Mouse (Mus musculus): ENCODE measurements around the gene Mcm10.

Mcm10 gene

DNA sequence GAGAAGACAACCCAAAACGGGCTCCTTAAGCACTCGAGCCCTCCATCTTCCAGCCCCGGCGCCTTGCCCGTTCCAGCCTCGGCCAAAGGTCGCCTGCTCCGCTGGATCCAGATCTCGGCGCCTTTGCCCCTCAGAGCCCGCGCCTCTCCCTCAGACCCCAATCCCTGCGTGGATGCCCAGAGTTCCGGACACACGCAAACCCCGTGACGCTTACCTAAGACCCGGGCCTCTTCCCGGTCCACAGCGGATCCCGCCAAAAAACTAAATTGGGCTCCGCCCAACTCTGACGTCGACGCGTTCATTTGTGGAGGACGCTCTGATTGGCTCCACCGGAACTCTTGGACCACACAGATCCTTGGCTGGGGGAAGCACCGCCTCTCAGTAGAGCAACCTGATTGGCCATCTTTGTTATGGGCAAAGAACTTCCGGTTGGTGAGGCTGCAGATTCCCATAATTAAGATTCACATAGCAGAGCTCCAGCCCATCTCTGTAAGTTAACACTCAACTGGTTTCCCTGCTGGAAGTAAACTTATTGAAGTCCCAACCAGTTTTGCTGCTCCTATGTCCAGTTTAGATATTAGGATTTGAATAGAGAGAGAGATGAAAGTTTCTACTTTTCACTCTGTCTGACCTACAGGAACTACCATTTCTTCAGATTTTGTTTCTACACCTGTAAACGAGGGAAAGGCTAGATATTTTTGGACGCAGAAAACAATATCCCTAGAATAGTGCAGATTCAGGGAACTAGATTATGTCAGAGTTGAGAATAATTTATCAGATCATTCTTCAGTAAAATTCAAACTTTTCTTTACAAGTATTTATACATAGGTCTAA is at the start of gene Mcm10:
Mcm10 (minus strand) TSS at position 301 of the 834 bp plus-strand sequence.
- DNase-seq (ENCODE audit: low read depth in 1 of 2, low spot score in 2 of 2) = peak; percentile 79

DNA sequence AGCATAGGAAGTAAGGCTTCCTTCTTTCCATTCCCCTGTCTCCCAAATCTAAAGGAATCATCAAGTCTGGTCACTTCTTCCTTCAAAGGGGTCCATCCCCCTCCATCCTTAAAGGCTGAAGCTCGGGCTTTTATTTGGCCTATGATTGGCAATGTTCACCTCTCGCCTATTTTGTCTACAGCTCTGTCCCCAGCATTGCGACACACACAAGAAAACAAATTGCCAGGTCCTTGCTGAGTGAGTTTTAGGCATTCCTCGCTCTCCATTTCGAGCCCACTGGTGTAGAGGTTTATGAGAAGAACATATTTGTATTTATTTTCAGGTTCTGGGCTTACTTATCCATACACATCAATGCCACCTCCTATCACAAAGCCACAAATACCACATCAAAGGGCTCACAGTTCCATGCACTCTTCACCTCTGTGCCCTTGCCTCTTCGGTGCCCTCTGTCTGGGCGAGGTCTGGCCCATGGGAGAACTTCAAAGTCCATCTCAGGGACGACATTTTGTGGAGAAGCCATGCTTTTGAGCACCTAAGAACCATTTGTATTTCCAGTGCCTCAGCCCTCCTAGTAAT is 48.6 kb upstream of the Mcm10 start:
- DNase-seq (ENCODE audit: low read depth in 1 of 2, low spot score in 2 of 2) = no peak

- no peak for DNase-seq (ENCODE audit: low read depth in 1 of 2, low spot score in 2 of 2)
Measured at GRCm38 (mm10) chr2:5059997-5060396, 47.4 kb upstream of the Mcm10 start.

DNA sequence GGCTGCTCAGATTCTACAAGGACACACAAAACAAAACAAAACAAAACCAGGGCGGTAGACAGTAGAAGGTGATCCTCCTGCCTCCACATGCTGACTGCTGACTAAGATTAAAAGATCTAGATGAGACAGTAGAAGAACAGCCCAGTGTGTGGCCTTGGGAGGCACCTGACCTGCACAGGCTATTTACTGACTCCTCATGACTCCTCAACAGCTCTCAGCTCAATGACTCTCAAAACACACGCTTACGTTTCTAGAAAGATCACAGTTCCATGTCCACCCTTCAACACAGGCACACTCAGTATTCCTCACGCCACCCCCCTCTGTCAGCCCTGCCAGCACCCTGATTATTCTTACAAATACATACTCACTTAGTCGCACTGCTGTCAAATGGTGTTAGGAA is 45.8 kb upstream of the Mcm10 start:
- DNase-seq (ENCODE audit: low read depth in 1 of 2, low spot score in 2 of 2) = no peak

DNA sequence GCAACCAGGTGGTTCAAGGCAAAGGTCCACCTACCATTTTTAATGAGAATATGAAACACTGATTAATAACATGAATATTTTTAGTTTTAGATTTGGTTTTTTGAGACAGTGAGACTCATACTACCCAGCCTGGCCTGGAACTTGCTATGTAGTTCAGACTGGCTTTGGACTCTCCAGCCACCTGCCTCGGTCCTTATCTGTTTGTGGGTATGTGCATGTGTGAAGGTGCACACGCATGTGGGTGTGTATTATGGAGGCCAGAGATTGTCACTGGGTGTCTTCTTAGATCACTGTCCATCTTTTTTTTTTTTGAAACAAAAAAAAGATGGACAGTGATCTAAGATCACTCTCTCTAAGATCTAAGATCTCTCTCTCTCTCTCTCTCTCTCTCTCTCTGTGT is 38.0 kb upstream of the Mcm10 start:
- DNase-seq (ENCODE audit: low read depth in 1 of 2, low spot score in 2 of 2) = no peak

GRCm38 (mm10) chr2:5047016-5047415 is 34.4 kb upstream of the Mcm10 start:
- DNase-seq (ENCODE audit: low read depth in 1 of 2, low spot score in 2 of 2) = no peak

DNA sequence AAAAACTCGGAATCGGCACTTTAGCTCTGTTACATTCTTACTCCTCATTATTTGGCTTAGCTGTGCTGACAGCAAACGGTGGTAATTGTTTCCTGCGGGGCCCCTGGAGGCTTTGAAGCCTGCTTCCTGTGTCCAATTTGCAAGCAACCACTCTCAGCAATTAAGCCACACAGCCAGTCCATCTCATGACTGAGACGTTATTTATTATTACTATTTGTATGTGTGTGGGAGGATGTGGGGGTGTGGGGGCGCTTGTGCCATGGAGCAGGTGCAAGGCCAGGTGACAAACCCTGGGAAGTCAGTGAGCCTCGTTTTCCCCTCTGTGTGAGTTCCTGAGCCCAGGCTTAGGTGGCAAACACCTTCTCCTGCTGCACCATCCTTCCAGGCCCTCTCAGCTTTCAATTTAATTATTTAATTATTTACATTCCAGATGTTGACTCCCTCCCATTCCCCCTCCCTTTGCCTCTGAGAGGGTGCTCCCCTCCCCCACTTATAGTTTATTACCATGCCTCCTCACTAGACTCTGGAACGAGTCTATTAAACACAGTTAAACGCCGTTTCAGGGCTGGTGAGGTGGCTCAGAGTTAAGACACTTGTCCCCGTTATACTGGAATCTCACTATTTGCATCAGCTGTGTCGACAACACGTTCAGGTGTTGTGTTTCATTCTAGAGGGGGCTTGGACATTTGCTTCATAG is 32.8 kb upstream of the Mcm10 start:
- no peak for DNase-seq (ENCODE audit: low read depth in 1 of 2, low spot score in 2 of 2)

GRCm38 (mm10) chr2:5044321-5044720 is 31.7 kb upstream of the Mcm10 start:
- no peak for DNase-seq (ENCODE audit: low read depth in 1 of 2, low spot score in 2 of 2)

- no peak for DNase-seq (ENCODE audit: low read depth in 1 of 2, low spot score in 2 of 2)
Measured at GRCm38 (mm10) chr2:5043476-5043761, 30.8 kb upstream of the Mcm10 start.

DNA sequence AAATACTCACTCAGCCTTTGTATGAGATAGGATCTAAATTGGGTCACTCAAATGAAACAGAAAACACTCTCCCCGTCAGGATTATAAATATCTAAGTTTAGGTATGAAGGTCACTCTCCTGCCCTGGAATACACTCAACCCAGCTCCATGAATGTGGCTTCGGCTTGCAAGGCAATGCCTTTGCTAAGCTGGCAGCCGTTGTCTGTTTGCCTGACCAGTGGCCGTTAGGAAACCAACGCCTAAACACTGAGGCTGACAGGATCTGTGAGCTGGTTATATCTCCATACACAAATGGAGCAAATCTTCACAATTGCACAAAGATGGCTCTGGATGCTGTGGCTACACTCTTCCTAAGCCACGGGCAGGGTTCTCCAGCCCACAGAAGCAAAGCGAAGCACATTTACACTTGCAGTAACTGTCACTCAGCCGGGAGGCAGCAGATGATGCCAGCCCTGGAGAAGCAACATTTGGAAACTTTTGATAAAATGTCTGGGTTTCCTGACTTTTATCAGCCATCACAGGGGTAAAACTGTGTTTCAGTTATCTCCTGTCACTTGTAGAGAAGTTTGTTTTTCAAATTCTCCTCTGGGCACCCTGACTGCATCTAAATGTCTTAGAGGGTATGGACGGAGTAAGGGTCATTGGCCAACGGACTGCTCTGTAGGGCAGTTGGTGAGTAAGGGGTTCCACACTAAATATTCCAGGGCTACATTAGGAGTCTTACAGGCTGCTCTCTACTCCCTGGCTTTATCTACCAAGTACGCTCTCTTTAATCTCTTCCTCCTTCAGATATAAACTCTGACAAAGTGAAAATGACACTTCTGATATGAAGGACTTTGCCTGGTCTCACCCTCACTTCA is 30.3 kb upstream of the Mcm10 start:
- no peak for DNase-seq (ENCODE audit: low read depth in 1 of 2, low spot score in 2 of 2)

DNA sequence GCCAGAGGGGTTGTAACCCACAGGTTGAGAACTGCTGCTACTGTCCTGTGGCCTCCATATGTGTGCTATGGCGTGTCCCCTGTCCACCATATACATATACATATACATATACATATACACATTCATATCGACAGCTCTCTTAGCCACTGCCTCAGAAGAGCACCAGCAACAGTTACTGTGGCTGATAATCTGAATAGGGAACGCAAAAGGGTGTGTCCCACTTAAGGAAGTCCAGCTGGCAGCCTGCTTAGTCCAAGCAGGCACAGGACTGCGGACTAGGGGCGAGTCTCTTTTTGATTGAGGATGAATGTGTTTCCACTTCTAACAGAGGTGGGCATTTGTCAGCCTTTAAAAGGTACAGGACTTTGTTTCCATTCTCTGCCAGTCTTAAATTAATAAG is 29.3 kb upstream of the Mcm10 start:
- DNase-seq (ENCODE audit: low read depth in 1 of 2, low spot score in 2 of 2) = no peak

DNA sequence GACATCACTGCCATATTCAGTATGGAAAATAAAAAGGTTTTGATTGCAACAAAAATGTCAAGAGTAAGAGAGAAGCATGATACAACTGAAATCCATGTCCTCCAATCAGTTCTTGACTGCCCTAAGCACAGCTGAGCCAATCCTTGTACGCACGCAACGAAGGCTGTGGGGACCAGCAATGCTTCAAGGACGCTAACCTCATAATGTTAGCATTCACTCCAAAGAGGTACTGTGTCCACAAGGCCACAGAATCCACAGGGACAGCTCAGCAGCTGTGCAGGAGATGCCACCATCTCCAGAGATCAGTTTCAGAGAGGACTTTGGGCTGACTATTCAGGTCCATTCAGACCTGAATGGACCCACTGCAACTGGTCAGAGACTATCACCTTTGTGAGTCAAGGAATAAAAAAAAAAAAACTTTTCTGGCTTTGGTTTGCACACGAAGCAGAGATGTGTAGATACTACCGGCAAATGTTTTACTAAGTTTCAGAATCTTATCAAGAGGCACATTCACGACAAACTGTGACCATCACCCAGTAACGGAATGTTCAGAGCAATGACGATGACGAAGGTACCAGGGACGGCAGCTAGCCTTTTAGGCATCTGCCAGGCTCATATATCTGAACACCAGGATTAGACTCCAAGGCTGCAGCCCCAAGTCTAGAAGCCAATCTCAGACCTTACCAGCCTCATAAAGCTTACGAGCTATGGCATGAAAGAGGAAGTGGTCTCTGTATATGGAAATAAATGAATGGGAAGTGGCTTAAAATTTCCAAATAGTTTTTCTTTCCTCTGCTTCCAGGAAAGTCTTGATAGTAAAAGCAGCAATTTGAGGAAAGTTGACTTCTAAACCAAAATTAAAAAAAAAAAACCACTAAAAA is 27.9 kb upstream of the Mcm10 start:
- no peak for DNase-seq (ENCODE audit: low read depth in 1 of 2, low spot score in 2 of 2)

DNA sequence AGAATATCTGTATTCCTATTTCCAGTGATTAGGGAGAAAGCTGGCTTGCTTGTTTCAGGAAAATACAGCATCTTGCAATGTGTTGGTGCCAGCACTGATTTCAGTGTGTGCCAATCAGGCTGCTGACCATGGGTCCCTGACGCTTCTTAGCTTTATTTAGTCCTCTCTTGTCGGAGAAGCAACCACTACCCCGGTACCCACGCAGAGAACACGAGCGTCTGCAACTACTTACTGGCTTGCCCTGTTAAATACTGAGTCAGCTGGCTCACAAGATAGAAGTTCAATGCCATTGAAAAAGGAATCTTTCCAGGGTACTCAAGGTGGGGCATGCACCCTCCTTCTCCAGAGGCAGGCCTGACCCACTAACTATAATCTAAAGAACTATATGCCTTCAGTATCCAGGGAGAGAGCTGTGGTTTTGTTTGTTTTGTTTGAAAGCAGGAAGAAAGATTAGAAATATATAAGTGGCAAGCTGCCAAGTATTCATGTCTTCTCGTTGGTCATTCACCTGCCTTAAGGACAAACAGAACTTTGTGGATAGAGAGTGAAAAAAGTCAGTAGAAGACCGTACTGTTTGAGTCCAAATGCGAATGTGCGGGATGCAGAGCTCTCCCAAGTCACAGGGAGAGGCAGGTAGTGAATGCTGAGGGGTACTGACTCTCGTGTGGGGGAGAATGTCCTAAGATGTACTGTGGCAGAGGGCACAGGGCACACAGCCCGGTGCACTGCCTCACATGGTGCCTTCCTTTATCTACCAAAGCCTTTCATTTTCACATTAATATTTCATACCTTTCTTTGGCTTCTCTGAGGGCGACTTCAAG is 27.0 kb upstream of the Mcm10 start:
- no peak for DNase-seq (ENCODE audit: low read depth in 1 of 2, low spot score in 2 of 2)

GRCm38 (mm10) chr2:5038320-5038719 is 25.7 kb upstream of the Mcm10 start:
- no peak for DNase-seq (ENCODE audit: low read depth in 1 of 2, low spot score in 2 of 2)

DNA sequence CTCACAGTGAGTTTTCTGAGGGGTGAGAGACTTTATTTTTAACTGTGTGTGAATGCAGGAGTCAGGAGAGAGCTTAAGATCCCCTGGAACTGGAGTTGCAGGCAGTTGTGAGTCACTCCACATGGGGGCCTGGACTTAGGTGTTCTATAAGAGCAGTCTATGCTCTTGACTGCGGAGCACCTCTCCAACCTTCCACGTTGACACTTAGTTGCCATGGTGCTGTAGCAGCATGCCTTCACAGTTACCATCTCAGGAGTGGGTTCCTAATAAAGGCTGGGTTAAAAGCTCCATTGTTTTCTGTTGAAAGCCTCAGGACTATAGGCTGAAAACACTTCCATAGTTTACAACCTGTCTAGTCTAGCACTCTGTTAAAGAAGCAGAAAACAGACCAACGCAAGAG is 24.8 kb upstream of the Mcm10 start:
- no peak for DNase-seq (ENCODE audit: low read depth in 1 of 2, low spot score in 2 of 2)

DNA sequence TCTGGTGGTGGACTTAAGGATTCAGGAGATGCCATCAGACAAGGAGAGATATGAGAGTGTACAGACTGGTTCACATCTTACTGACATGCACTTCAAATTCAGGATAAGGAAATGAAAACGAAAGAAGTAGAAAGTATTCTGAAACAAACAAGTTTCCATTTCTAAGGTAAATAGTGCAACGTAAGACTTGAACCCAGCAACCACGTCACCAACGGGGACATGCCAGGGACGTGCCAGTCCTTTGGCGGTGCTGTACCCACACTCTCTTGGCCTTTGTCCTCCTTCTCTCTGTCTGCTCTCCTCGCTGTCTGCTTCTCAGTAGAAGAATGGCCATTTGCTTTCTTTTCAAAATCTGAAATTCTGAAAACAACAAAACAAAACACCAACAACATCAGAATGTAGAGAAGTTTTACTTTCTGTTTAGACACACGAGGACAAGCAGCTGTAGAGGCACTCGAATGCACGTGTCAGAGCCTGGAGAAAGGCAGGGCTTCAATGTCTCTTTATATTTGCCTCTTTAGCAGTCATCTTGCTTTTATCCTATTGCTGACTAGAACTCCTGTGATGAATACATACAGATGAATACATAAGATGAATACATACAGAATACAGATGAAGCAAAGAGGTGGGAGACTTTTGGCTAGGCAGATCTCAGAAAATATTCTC is 24.0 kb upstream of the Mcm10 start:
- DNase-seq (ENCODE audit: low read depth in 1 of 2, low spot score in 2 of 2) = no peak

DNA sequence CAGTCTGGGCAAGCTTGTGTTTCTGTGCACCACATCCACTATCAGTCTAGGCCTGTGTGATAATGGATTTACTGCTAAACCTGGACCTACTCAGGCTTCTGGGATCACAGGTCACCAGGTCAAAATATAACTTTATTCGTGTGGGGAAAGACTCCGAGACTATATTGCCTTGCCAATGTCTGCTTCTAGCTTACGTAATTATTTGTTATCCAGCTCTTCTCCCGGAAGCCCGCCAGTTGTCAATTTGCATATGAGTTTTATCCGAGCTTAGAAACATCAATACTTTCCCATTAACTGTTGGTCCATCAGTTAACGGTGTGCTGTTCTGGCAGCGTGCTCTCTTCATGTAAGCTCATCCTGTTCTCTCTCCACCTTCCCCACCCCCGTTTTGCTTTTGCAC is 22.6 kb upstream of the Mcm10 start:
- DNase-seq (ENCODE audit: low read depth in 1 of 2, low spot score in 2 of 2) = no peak

DNA sequence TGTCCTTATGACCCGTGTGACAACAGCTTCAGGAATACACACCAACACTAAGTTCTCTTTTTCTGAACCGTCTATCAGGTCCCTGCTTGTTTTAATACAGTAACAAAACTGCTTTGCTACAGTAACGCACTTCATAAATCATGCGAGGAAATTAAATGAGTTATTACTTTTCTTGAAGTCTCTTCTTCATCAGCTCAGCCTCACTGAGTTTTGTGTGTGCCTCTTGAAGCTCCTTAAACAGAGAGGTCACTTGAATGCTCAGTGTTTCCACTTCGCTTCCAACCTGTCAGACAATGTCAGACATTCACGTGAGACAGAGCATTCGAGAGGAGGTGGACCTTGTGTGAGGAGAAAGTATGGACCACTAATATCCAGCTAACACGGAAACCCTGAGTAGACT is 22.2 kb upstream of the Mcm10 start:
- DNase-seq (ENCODE audit: low read depth in 1 of 2, low spot score in 2 of 2) = no peak

All from monocyte, adult 2 months (primary cell).